Mouse (Mus musculus) CD4-positive, CD25-positive, alpha-beta regulatory T cell, adult 2 months (primary cell): Measurements from ENCODE around the gene Thoc3.
"Not testable (repeated sequence)": the region's sequence is repeated elsewhere in the genome, so short reads cannot be mapped to it uniquely, and the experiment has no call there.

ENCODE experiments used
- DNase-seq: peaks from one replicate; pipeline ENCODE4 v3.0.0-alpha.2; 2012; ENCODE audit warnings: low read depth, low spot score

Gene Thoc3

DNA sequence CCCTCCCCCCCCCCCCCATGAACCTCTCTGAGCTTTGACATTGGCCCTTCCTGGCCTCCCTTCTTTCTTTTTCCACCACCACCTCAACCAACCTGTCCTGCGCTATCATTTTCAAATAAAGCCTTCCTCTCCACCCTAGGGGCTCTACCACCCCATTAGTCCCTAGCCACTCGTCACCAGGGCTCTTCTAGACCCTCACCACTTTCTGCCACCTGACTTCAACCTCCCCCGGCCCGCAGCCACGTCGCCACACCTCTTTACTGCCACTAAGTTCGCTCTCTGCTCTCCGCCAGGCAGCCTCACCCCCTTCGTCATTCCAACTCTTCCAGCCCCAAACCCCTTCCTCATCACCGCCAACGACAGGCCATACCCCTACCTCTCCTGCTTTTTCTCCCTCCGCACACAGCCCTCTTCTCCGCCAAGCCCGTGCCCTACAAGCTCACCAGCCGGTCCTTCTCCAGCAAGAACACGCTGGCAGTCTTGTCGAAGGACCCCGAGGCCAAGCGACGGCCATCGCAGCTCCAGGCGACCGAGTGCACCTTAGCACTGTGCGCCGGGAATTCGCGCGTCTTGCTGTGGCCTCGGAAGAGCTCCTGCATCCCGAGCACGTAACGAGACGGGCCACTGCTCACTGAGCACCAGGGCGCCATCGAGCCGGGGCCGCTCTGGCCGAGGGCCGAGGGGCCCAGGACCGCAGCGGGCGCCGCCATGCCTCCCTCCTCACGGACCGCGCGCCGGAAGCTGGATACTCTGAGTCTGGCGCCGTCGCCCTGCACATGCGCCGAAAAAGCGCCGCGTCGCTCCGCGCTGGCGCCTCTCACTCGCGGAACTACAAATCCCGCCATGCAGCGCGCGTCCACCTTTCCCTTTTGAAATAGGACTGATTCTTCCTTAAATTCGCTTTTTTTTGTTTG lies at the start of gene Thoc3:
TSS of gene Thoc3 (minus strand) at position 752 of the 914 bp plus-strand sequence.
- peak; percentile 94 for DNase-seq

- no peak for DNase-seq
Measured at GRCm38 (mm10) chr13:54505920-54506319, 37.3 kb upstream of the Thoc3 start.

DNA sequence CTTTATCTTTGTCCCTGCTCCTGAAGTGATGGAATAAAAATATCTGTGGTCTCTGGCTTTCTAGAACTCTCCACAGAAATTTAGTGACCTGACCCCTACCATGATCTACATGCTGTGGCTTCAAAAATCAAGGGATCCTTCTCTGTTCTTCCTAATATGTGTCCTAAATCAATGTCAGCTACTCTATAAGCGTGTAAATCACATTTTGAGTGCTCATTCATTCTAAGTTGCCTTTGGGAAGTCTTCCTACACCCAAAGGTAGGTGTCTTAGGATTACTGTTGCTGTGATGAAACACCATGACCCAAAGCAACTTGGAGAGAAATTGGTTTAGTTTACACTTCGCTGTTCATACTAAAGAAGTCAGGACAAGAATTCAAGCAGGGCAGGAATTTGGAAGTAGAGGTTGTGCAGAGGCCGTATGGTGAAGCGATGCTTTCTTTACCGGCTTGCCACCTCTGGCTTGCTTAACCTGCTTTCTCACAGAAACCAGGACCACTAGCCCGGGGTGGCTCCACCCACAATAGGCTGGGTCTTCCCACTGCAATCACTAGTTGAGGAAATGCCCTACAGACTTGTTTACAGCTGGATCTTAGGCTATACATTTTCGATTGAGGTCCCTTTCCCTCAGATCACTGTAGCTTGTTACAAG lies 36.1 kb upstream of the Thoc3 start:
- DNase-seq: peak; percentile 12

DNA sequence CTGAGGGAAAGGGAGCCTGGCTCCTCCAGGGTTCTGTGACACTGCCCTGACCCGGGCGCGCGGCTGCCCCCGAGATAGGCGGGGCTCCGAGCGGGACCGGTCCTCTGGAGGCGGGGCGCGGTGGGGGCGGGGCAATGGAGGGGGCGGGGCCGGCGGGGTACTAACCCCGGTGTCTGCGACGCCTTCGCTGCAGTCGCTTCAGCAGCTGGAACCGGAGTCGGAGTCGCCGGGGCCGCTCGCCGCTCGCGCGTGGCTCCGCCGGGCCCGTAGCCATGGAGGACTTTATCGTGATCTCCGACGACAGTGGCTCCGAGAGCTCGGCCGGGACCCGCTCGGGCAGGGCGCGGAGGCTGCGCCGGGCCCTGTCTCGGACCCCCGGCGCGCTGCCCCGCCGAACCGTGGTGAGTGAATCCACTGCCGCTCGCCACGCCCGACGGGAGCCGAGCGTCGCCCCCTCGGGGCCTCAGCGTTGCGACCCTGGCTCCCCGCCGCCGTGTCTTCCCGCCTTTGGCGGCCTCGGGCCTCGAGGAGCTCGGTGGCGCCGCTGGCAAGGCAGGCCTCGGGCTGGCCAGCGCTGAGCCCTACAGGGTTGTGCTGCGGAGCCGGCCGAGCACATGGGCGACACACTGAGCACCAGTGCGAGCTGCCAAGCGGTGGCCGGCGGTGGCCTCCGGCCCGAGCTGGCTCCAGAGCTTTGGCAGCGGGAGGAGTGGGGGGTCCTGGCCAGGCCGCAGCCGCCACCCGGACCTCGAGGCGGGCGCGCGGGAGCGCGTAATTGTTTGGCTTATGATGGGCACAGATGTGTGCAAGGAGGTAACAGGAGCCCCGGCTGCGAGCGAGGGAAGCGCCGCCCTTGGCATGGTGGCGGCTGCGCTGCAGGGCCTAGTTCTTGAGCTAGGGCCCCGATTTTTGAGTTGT lies 35.2 kb upstream of the Thoc3 start, which contains the start of gene Simc1:
TSS of gene Simc1 (plus strand) at position 176 of the 918 bp plus-strand sequence.
- peak; percentile 85 for DNase-seq

DNA sequence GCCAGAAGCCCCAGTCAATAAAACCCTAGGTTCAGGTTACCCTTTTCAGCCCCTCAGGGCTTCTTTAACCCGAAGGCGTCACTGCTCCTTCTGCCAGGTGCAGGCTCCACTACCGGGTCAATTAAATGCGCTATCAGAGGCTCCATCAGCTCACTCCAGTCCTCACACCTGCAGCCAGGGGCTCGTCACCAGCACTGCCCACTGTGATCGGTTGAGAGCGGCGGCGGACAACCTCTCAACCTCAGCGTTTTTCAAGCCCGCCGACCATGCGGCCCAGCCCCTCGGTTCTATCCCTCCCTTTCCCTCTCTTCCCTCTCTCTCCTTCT lies 34.6 kb upstream of the Thoc3 start:
- no peak for DNase-seq

DNA sequence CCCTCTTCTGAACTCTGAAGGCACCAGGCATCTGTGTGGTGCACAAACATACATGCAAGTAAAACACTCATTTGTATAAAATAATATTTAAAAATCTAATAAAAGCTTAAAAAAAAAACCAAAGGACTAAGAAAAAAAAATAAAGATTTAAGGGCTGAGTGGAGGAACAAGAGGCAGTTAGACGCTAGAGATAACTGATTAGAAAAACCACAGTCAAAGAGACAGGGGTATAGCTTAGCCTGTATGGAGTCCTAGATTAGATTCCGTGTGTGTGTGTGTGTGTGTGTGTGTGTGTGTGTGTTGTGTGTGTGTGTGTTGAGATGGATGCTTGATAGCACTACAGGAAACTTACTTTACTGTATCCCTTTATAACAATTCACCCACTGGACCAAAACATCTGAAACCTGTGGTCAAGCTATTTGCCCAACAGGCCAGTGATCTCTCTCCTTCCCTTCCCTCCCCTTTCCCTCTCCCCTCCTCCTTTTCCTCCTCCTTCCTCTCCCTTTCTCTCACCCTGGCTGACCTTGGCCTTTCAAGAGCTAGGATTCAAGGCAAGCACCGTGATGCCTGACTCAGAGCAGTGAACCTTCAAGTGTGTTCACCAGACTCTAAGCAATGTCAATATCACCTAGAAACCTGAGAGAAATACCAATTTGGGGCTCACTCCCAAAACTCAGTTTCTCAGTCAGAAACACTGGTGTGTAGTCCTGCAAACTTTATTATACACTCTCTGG lies 33.5 kb upstream of the Thoc3 start:
- DNase-seq: no peak

DNA sequence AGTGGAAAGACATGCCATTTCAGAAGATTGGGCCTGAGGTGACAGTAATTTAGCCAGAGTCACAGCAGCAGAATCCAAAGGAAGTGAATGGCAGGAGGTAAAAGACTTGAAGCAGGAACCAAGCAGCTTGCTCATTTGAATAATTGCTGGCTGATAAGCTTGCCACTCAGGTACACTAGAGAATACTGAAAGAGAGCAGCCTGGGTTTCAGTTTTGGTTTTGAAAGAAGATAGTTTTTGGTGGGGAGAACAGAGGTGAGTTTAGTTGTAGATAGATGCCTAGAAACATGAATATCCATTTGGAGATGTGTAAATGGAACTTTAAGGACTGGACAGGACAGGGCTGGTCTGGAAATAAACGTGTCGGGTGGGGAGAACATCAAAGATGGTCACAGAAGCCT lies 32.7 kb upstream of the Thoc3 start:
- DNase-seq: peak; percentile 43

GRCm38 (mm10) chr13:54499551-54499950 lies 30.9 kb upstream of the Thoc3 start:
- DNase-seq: not testable (repeated sequence)

DNA sequence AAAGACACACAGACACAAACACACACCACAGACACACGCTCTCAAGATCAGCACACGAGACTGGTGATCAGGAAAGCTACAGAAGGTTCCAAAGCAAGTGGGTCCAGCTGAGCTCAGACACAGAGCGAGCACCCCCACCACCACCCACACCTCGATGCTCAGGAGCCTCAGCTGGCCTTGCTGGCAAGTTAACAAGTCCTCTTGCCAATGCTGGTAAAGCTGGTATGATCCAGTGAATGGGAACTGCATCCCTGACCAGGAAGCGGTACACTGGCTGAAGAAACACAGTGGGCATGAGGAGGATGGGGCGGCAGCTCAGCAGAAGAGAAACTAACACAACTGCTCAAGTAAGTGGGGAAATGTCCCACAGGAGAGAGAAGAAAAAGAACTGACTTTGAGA lies 22.7 kb upstream of the Thoc3 start:
- no peak for DNase-seq

DNA sequence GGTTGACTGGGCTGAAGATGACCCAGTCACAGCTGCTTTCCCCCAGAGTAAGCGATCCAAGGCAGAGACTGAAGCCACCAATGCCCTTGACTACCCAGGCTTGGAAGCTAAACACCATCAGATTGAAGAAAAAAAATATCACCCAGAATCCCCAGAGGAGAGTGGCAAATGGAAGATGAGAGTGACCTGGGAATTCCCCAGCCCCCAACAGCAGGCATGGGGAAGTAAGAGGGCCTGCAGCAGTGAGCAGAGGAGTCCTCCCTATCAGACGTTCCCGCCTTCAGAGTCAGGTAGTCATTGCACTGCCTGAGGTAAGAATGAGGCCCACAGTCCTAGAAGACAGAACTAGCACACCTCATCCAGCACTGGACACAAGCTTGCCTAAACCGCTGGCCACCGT lies 21.8 kb upstream of the Thoc3 start:
- DNase-seq: no peak

DNA sequence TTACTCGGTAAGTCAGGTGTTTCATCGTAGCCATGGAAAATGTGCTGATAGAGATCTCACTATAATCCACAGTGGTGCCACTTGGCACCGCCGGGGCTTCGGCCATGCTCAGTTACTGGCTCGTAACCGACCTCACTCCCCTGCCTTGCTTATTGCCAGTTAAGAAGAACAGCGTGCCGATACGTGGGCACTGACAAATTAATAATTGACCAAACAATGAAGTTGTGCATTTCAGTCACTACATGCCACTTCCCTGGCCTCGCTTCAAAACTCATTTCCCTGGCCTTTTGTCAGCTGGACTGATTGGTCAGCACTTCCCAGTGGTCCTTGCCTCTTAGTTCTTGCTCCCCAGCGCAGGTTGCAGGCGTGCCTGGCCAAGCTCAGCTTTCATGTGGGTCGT lies 12.8 kb upstream of the Thoc3 start:
- DNase-seq: no peak

- no peak for DNase-seq
Measured at GRCm38 (mm10) chr13:54479286-54479685, 10.6 kb upstream of the Thoc3 start.

- no peak for DNase-seq
Measured at GRCm38 (mm10) chr13:54475702-54476101, 7.1 kb upstream of the Thoc3 start.

GRCm38 (mm10) chr13:54474996-54475395 lies 6.3 kb upstream of the Thoc3 start:
- DNase-seq: no peak

DNA sequence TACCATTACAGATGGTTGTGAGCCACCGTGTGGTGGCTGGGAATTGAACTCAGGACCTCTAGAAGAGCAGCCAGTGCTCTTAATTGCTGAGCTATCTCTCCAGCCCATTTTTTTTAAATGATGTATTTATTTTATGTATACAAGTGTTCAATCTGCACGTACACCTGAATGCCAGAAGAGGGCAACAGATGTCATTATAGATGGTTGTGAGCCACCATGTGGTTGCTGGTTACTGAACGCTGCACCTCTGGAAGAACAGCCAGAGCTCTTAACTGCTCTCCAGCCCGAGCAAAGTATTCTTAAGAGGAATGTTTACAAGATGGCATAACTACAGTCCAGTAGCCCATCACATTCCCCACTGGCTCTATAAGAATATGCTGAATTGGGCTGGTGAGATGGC lies 3.3 kb upstream of the Thoc3 start:
- no peak for DNase-seq

- DNase-seq: no peak
Measured at GRCm38 (mm10) chr13:54469012-54469354, 334 bp upstream of the Thoc3 start.

DNA sequence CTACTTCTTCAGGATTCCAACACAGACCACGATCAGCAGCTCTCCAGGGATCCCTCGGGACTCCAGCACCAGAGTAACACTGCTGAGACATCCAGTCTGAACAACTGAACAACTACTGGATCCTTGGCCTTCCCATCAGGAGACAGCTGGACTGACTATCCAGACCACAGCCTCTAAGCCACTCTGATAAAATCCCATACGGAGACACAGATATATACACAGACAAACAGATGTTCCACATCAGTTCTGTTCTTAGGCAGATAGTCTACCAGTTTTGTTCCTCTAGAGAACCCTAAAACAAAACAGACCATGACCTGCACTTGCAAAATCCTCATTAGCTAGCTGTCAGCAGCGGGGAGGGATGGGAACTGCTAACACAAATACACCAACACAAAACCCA lies 9.4 kb downstream of the Thoc3 start:
- no peak for DNase-seq

- peak; percentile 63 for DNase-seq
Measured at GRCm38 (mm10) chr13:54457062-54457461, 11.6 kb downstream of the Thoc3 start.

GRCm38 (mm10) chr13:54447496-54448224 lies 21.0 kb downstream of the Thoc3 start:
- peak; percentile 32 for DNase-seq

- DNase-seq: peak; percentile 87
Measured at GRCm38 (mm10) chr13:54446686-54447495, 21.8 kb downstream of the Thoc3 start.
